Mouse (Mus musculus): ENCODE data around the gene Tcf12. TPM values are rescaled to one million over a fixed set of nuclear protein-coding genes. Genes with fewer than 3 reads are reported as not detected.

Gene Tcf12
- polyA plus RNA-seq, 1 experiment = 52.1 TPM

GRCm38 (mm10) chr9:72039369-72039768 lies 72.3 kb downstream of the Tcf12 start:
- DNase-seq (ENCODE audit: low read depth in 1 of 2, low spot score in 2 of 2) = no peak
- Histone ChIP-seq H3K27me3 (ENCODE audit: control insufficient read depth, insufficient read depth, low read length) (no peaks in the 10 kb centered on the region), H3K4me1 (ENCODE audit: control insufficient read depth, insufficient read depth, insufficient read length) (peaks cover 5% of the 10 kb centered on the region), H3K36me3 (ENCODE audit: control insufficient read depth, insufficient read depth, low read length) (no peaks in the 10 kb centered on the region), H3K27ac (ENCODE audit: insufficient read depth, low read length) (no peak overlapping the region), H3K4me3 (ENCODE audit: extremely low read depth, insufficient read depth, insufficient read length) (no peak overlapping the region)
- no peak for TF ChIP-seq CTCF (IDR thresholded peaks at IDR 0.05; ENCODE audit: extremely low read depth, insufficient read depth, insufficient read length, insufficient replicate concordance)
- no peak for TF ChIP-seq POLR2A (IDR thresholded peaks at IDR 0.05; ENCODE audit: low read depth, low read length)
- WGBS = 55% methylated on average over 2 of the region's 2 CpGs

DNA sequence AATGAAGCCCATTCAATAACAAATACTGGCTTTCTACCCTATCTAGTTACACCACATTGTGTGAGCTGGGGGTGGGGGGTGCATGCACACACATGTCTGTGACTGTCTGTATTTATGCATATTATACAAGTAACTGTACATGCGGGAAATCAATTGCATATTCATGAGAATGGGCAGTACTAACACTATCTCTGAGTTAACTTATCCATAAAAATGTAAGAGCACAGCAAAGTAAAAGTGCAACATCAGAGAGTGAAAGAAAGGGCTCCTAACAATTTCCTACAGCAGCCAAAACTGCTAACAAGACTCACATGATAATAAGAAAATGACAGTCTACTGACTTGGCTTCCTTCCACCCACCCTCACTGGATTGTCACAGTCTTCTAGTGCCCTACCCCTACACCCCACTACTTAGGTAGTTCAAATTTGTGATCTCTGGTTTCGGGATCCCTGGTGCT lies 74.6 kb downstream of the Tcf12 start:
- no peak overlapping the region for H3K4me3 ChIP-seq (ENCODE audit: extremely low read depth, insufficient read depth, insufficient read length)
- H3K4me1 ChIP-seq (ENCODE audit: control insufficient read depth, insufficient read depth, insufficient read length) = peaks cover 5% of the 10 kb centered on the region
- no peak overlapping the region for H3K27ac ChIP-seq (ENCODE audit: insufficient read depth, low read length)
- TF ChIP-seq POLR2A (IDR thresholded peaks at IDR 0.05; ENCODE audit: low read depth, low read length) (no peak), CTCF (IDR thresholded peaks at IDR 0.05; ENCODE audit: extremely low read depth, insufficient read depth, insufficient read length, insufficient replicate concordance) (no peak)
- DNase-seq (ENCODE audit: low read depth in 1 of 2, low spot score in 2 of 2) = no peak
- WGBS = 65% methylated on average over 2 of the region's 2 CpGs
- no peaks in the 10 kb centered on the region for H3K36me3 ChIP-seq (ENCODE audit: control insufficient read depth, insufficient read depth, low read length)
- no peaks in the 10 kb centered on the region for H3K27me3 ChIP-seq (ENCODE audit: control insufficient read depth, insufficient read depth, low read length)

GRCm38 (mm10) chr9:72036257-72036656 lies 75.4 kb downstream of the Tcf12 start:
- 39% methylated on average over 3 of the region's 3 CpGs for WGBS
- TF ChIP-seq POLR2A (IDR thresholded peaks at IDR 0.05; ENCODE audit: low read depth, low read length) = no peak
- TF ChIP-seq CTCF (IDR thresholded peaks at IDR 0.05; ENCODE audit: extremely low read depth, insufficient read depth, insufficient read length, insufficient replicate concordance) = no peak
- H3K4me3 ChIP-seq (ENCODE audit: extremely low read depth, insufficient read depth, insufficient read length) = no peak overlapping the region
- no peaks in the 10 kb centered on the region for H3K36me3 ChIP-seq (ENCODE audit: control insufficient read depth, insufficient read depth, low read length)
- no peak overlapping the region for H3K27ac ChIP-seq (ENCODE audit: insufficient read depth, low read length)
- peaks cover 5% of the 10 kb centered on the region for H3K4me1 ChIP-seq (ENCODE audit: control insufficient read depth, insufficient read depth, insufficient read length)
- DNase-seq (ENCODE audit: low read depth in 1 of 2, low spot score in 2 of 2) = no peak
- no peaks in the 10 kb centered on the region for H3K27me3 ChIP-seq (ENCODE audit: control insufficient read depth, insufficient read depth, low read length)

- DNase-seq (ENCODE audit: low read depth in 1 of 2, low spot score in 2 of 2) = no peak
- peaks cover 2% of the 10 kb centered on the region for H3K4me1 ChIP-seq (ENCODE audit: control insufficient read depth, insufficient read depth, insufficient read length)
- no peak for TF ChIP-seq CTCF (IDR thresholded peaks at IDR 0.05; ENCODE audit: extremely low read depth, insufficient read depth, insufficient read length, insufficient replicate concordance)
- no peak for TF ChIP-seq POLR2A (IDR thresholded peaks at IDR 0.05; ENCODE audit: low read depth, low read length)
- H3K27ac ChIP-seq (ENCODE audit: insufficient read depth, low read length) = no peak overlapping the region
- H3K27me3 ChIP-seq (ENCODE audit: control insufficient read depth, insufficient read depth, low read length) = no peaks in the 10 kb centered on the region
- H3K4me3 ChIP-seq (ENCODE audit: extremely low read depth, insufficient read depth, insufficient read length) = no peak overlapping the region
- WGBS = 97% methylated on average over 2 of the region's 2 CpGs
- H3K36me3 ChIP-seq (ENCODE audit: control insufficient read depth, insufficient read depth, low read length) = no peaks in the 10 kb centered on the region
Observed at GRCm38 (mm10) chr9:72033271-72033670, 78.4 kb downstream of the Tcf12 start.

DNA sequence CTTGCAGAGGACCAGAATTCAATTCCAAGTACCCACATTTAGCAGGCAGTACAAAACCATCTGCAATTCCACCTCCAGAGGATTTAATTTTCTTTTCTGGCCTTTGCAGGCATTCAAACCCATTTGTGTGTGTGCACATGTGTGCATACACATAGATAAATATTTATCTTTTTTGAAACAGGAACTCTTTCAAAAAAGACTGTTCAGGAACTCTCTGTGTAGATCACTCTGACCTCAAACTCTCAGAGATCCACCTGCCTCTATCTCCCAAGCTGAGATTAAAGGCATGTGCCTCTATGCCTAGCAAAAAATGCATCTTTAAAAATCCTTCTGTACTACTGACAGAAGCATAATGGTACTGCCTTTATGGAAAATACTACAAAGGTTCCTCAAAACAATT lies 81.4 kb downstream of the Tcf12 start:
- H3K27ac ChIP-seq (ENCODE audit: insufficient read depth, low read length) = no peak overlapping the region

GRCm38 (mm10) chr9:72029601-72030000 lies 82.1 kb downstream of the Tcf12 start:
- Histone ChIP-seq H3K27ac (ENCODE audit: insufficient read depth, low read length) (no peak overlapping the region), H3K36me3 (ENCODE audit: control insufficient read depth, insufficient read depth, low read length) (no peaks in the 10 kb centered on the region), H3K27me3 (ENCODE audit: control insufficient read depth, insufficient read depth, low read length) (no peaks in the 10 kb centered on the region), H3K4me1 (ENCODE audit: control insufficient read depth, insufficient read depth, insufficient read length) (peaks cover 1% of the 10 kb centered on the region), H3K4me3 (ENCODE audit: extremely low read depth, insufficient read depth, insufficient read length) (no peak overlapping the region)
- TF ChIP-seq POLR2A (IDR thresholded peaks at IDR 0.05; ENCODE audit: low read depth, low read length) (no peak), CTCF (IDR thresholded peaks at IDR 0.05; ENCODE audit: extremely low read depth, insufficient read depth, insufficient read length, insufficient replicate concordance) (no peak)
- DNase-seq (ENCODE audit: low read depth in 1 of 2, low spot score in 2 of 2) = no peak
- WGBS = 42% methylated on average over 1 of the region's 1 CpGs

More for the DNA sequence above, 81.4 kb downstream of the Tcf12 start:
- peaks cover 2% of the 10 kb centered on the region for H3K4me1 ChIP-seq (ENCODE audit: control insufficient read depth, insufficient read depth, insufficient read length)
- no peaks in the 10 kb centered on the region for H3K36me3 ChIP-seq (ENCODE audit: control insufficient read depth, insufficient read depth, low read length)
- TF ChIP-seq CTCF (IDR thresholded peaks at IDR 0.05; ENCODE audit: extremely low read depth, insufficient read depth, insufficient read length, insufficient replicate concordance) (no peak), POLR2A (IDR thresholded peaks at IDR 0.05; ENCODE audit: low read depth, low read length) (no peak)
- H3K27me3 ChIP-seq (ENCODE audit: control insufficient read depth, insufficient read depth, low read length) = no peaks in the 10 kb centered on the region
- DNase-seq (ENCODE audit: low read depth in 1 of 2, low spot score in 2 of 2) = no peak
- H3K4me3 ChIP-seq (ENCODE audit: extremely low read depth, insufficient read depth, insufficient read length) = no peak overlapping the region

DNA sequence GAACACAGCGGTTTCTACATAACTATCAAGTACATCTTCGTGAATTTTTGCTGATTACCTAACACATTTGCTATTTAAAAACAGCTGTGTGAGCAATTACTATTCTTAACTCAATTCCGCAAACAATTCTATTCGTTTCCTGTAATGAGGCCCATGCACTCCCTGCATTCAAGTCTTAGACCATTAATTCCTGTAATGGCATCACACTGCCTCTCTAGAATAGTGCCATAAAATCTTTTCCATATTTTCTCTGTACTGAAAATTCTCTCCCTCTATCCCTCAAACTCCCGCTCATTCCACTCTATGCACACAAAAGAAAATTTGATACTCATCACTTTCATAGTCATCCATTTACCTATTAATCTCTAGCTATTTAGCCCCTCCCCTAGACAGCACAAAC lies 88.4 kb downstream of the Tcf12 start:
- TF ChIP-seq POLR2A (IDR thresholded peaks at IDR 0.05; ENCODE audit: low read depth, low read length) (no peak), CTCF (IDR thresholded peaks at IDR 0.05; ENCODE audit: extremely low read depth, insufficient read depth, insufficient read length, insufficient replicate concordance) (no peak)
- DNase-seq (ENCODE audit: low read depth in 1 of 2, low spot score in 2 of 2) = no peak
- H3K36me3 ChIP-seq (ENCODE audit: control insufficient read depth, insufficient read depth, low read length) = no peaks in the 10 kb centered on the region
- no peak overlapping the region for H3K27ac ChIP-seq (ENCODE audit: insufficient read depth, low read length)
- no peaks in the 10 kb centered on the region for H3K4me1 ChIP-seq (ENCODE audit: control insufficient read depth, insufficient read depth, insufficient read length)
- no peaks in the 10 kb centered on the region for H3K27me3 ChIP-seq (ENCODE audit: control insufficient read depth, insufficient read depth, low read length)
- WGBS = 86% methylated on average over 5 of the region's 5 CpGs
- no peak overlapping the region for H3K4me3 ChIP-seq (ENCODE audit: extremely low read depth, insufficient read depth, insufficient read length)

All from spleen, adult 2 months (tissue).